Mouse (Mus musculus) CH12.LX (cell line): Measurements from ENCODE around the gene Cys1. TPM values are rescaled to one million over a fixed set of nuclear protein-coding genes. Genes with fewer than 3 reads are reported as not detected.

Source experiments
- DNase-seq: peaks from one replicate; pipeline ENCODE4 v3.0.0-alpha.2; 2013; ENCODE audit errors: extremely low read depth
- H3K27ac ChIP-seq: 2 replicates; pipeline ENCODE4 v1.5.1; 2012; ENCODE audit warnings: low read depth, mild to moderate bottlenecking, control low read depth, moderate library complexity; ENCODE audit not compliant: insufficient read depth
- H3K27me3 ChIP-seq: replicated peaks from 2 replicates; pipeline ENCODE3; 2012; ENCODE audit warnings: inconsistent platforms
- H3K36me3 ChIP-seq, 2 experiments: replicated peaks in 1 of 2; 2 replicates each; pipeline versions ENCODE3 to v1.6.1; 2012; ENCODE audit warnings: inconsistent platforms in 1 of 2, low read length in 1 of 2, mild to moderate bottlenecking in 1 of 2, mixed read lengths in 1 of 2, moderate library complexity in 1 of 2; ENCODE audit not compliant: control insufficient read depth in 1 of 2, insufficient read depth in 1 of 2
- H3K4me1 ChIP-seq, 2 experiments: 2 replicates each; pipeline ENCODE4 v1.6.1; 2012; ENCODE audit warnings: inconsistent platforms in 1 of 2, moderate library complexity in 1 of 2; ENCODE audit not compliant: insufficient read depth in 2 of 2, control insufficient read depth in 1 of 2
- H3K4me2 ChIP-seq: 2 replicates; pipeline ENCODE4 v1.6.1; 2012; ENCODE audit warnings: low read depth, mild to moderate bottlenecking, control low read depth; ENCODE audit not compliant: poor library complexity, insufficient read depth, severe bottlenecking
- H3K4me3 ChIP-seq, 3 experiments: fragments of 150-350 bp in 1 of 3; sonication (generic) in 1 of 3; replicated peaks in 1 of 3; 2 replicates each; pipeline versions ENCODE3 to v1.5.1; 2011 to 2012; ENCODE audit warnings: low read depth in 2 of 3, low read length in 2 of 3, mild to moderate bottlenecking in 2 of 3, moderate library complexity in 2 of 3, control low read depth in 1 of 3, improper control_type of control experiment in 1 of 3, inconsistent platforms in 1 of 3, mixed read lengths in 1 of 3; ENCODE audit not compliant: poor library complexity in 1 of 3
- H3K79me2 ChIP-seq: replicated peaks from 2 replicates; pipeline ENCODE4 v1.6.1; 2012; ENCODE audit warnings: mild to moderate bottlenecking, moderate library complexity; ENCODE audit not compliant: control insufficient read depth, poor library complexity, insufficient read depth, severe bottlenecking; ENCODE audit errors: extremely low read depth
- H3K9ac ChIP-seq: 2 replicates; pipeline ENCODE4 v1.6.1; 2012; ENCODE audit warnings: low read depth, mild to moderate bottlenecking, control low read depth, moderate library complexity; ENCODE audit not compliant: insufficient read depth
- H3K9me3 ChIP-seq: replicated peaks from 2 replicates; pipeline ENCODE3; 2012; ENCODE audit warnings: low read length, inconsistent platforms, mixed read lengths
- BHLHE40 ChIP-seq: IDR thresholded peaks from 2 replicates; pipeline ENCODE4 v1.6.1; 2011; ENCODE audit warnings: mild to moderate bottlenecking, low read depth, low read length, improper control_type of control experiment
- CHD1 ChIP-seq: IDR thresholded peaks from 2 replicates; pipeline ENCODE4 v1.6.1; 2012; ENCODE audit warnings: low read depth, low read length, improper control_type of control experiment, inconsistent platforms
- CTCF ChIP-seq, 2 experiments: IDR thresholded peaks in 1 of 2; conservative IDR thresholded peaks in 1 of 2; 2 replicates each; pipeline ENCODE4 v1.5.1; 2011 to 2012; ENCODE audit warnings: low read depth in 2 of 2, low read length in 2 of 2, improper control_type of control experiment in 1 of 2, inconsistent platforms in 1 of 2, mild to moderate bottlenecking in 1 of 2, moderate library complexity in 1 of 2
- ELF1 ChIP-seq: IDR thresholded peaks from 2 replicates; pipeline ENCODE4 v1.6.1; 2014; ENCODE audit warnings: low read depth, mild to moderate bottlenecking, inconsistent platforms, low read length, improper control_type of control experiment
- EP300 ChIP-seq: IDR thresholded peaks from 2 replicates; pipeline ENCODE4 v1.6.1; 2011; ENCODE audit warnings: low read length, improper control_type of control experiment
- ETS1 ChIP-seq: conservative IDR thresholded peaks from 2 replicates; pipeline ENCODE4 v1.6.1; 2012; ENCODE audit warnings: low read depth, mild to moderate bottlenecking, inconsistent platforms, low read length, improper control_type of control experiment, moderate library complexity
- IRF4 ChIP-seq: IDR thresholded peaks from 2 replicates; pipeline ENCODE4 v1.6.1; 2014; ENCODE audit warnings: low read depth, mild to moderate bottlenecking, inconsistent platforms, low read length, improper control_type of control experiment
- JUND ChIP-seq: conservative IDR thresholded peaks from 2 replicates; pipeline ENCODE4 v1.6.1; 2011; ENCODE audit warnings: low read depth, low read length, improper control_type of control experiment
- KAT2A ChIP-seq: IDR thresholded peaks from 2 replicates; pipeline ENCODE4 v1.6.1; 2012; ENCODE audit warnings: low read length, improper control_type of control experiment, inconsistent platforms; ENCODE audit not compliant: insufficient replicate concordance
- MAFK ChIP-seq: IDR thresholded peaks from 2 replicates; pipeline ENCODE4 v1.6.1; 2011; ENCODE audit warnings: low read length, improper control_type of control experiment; ENCODE audit not compliant: insufficient replicate concordance
- MAX ChIP-seq: IDR thresholded peaks from 2 replicates; pipeline ENCODE4 v1.6.1; 2011; ENCODE audit warnings: low read length, improper control_type of control experiment
- MAZ ChIP-seq: IDR thresholded peaks from 2 replicates; pipeline ENCODE4 v1.6.1; 2012; ENCODE audit warnings: low read depth, mild to moderate bottlenecking, inconsistent platforms, low read length, improper control_type of control experiment, moderate library complexity
- MEF2A ChIP-seq: IDR thresholded peaks from 2 replicates; pipeline ENCODE4 v1.6.1; 2014; ENCODE audit warnings: low read depth, mild to moderate bottlenecking, inconsistent platforms, low read length, improper control_type of control experiment, borderline replicate concordance
- MXI1 ChIP-seq: IDR thresholded peaks from 2 replicates; pipeline ENCODE4 v1.6.1; 2011; ENCODE audit warnings: mild to moderate bottlenecking, low read depth, low read length, improper control_type of control experiment
- MYC ChIP-seq: IDR thresholded peaks from 2 replicates; pipeline ENCODE4 v1.6.1; 2011; ENCODE audit warnings: low read depth, mild to moderate bottlenecking, improper control_type of control experiment, low read length
- NELFE ChIP-seq: IDR thresholded peaks from 2 replicates; pipeline ENCODE4 v1.6.1; 2011; ENCODE audit warnings: low read depth, low read length, improper control_type of control experiment
- NRF1 ChIP-seq: IDR thresholded peaks from 2 replicates; pipeline ENCODE4 v1.6.1; 2014; ENCODE audit warnings: low read depth, mild to moderate bottlenecking, inconsistent platforms, low read length, improper control_type of control experiment, moderate library complexity
- POLR2AphosphoS2 ChIP-seq: IDR thresholded peaks from 2 replicates; pipeline ENCODE4 v1.6.1; 2011; ENCODE audit warnings: low read depth, low read length, improper control_type of control experiment
- SIN3A ChIP-seq: IDR thresholded peaks from 2 replicates; pipeline ENCODE4 v1.6.1; 2012; ENCODE audit warnings: low read length, improper control_type of control experiment, inconsistent platforms
- SMC3 ChIP-seq: IDR thresholded peaks from 2 replicates; pipeline ENCODE4 v1.6.1; 2011; ENCODE audit warnings: low read depth, low read length, improper control_type of control experiment
- TBP ChIP-seq: conservative IDR thresholded peaks from 2 replicates; pipeline ENCODE4 v1.6.1; 2011; ENCODE audit warnings: low read depth, low read length, improper control_type of control experiment
- TCF12 ChIP-seq: IDR thresholded peaks from 2 replicates; pipeline ENCODE4 v1.6.1; 2014; ENCODE audit warnings: low read depth, mild to moderate bottlenecking, inconsistent platforms, low read length, improper control_type of control experiment
- UBTF ChIP-seq: IDR thresholded peaks from 2 replicates; pipeline ENCODE4 v1.6.1; 2012; ENCODE audit warnings: low read depth, mild to moderate bottlenecking, inconsistent platforms, low read length, improper control_type of control experiment, moderate library complexity
- USF2 ChIP-seq: conservative IDR thresholded peaks from 2 replicates; pipeline ENCODE4 v1.6.1; 2011; ENCODE audit warnings: low read depth, low read length, improper control_type of control experiment
- ZMIZ1 ChIP-seq: IDR thresholded peaks from 2 replicates; pipeline ENCODE4 v1.6.1; 2012; ENCODE audit warnings: low read depth, mild to moderate bottlenecking, inconsistent platforms, low read length, improper control_type of control experiment
- ZNF384 ChIP-seq: IDR thresholded peaks from 2 replicates; pipeline ENCODE4 v1.6.1; 2012; ENCODE audit warnings: low read depth, low read length, improper control_type of control experiment, inconsistent platforms
- dilution Hi-C: fragments of 300-500 bp; cut with MboI; formaldehyde crosslinking; loops from 2 replicates; pipeline ENCODE4 v1.14.3; 2020; ENCODE audit warnings: low sequenced_read_pairs; ENCODE audit not compliant: extremely low pct_unique_long_range_greater_than_20kb, extremely low pct_ligation_motif_present
- in situ Hi-C: fragments of 300-500 bp; cut with MboI; formaldehyde crosslinking; loops from 3 replicates; pipeline ENCODE4 v1.14.3; 2019; ENCODE audit warnings: low sequenced_read_pairs, low pct_ligation_motif_present, low pct_unique_long_range_greater_than_20kb, mixed read lengths
- polyA plus RNA-seq: library from polyadenylated mRNA; unstranded; fragments of >175 nt; gene quantifications from 2 replicates; pipeline ENCODE4 v1.2.1, GENCODE M21; 2012; ENCODE audit warnings: low read depth; ENCODE audit not compliant: insufficient read length
- total RNA-seq, 2 experiments: library from RNA; depleted of rRNA; stranded (reverse); fragments of 300-350 nt in 1 of 2; fragments of >200 nt in 1 of 2; gene quantifications; 2 replicates each; pipeline ENCODE4 v1.2.3; 2012 to 2014

Cys1 gene
- total and polyA plus RNA-seq, 3 experiments = not detected

DNA sequence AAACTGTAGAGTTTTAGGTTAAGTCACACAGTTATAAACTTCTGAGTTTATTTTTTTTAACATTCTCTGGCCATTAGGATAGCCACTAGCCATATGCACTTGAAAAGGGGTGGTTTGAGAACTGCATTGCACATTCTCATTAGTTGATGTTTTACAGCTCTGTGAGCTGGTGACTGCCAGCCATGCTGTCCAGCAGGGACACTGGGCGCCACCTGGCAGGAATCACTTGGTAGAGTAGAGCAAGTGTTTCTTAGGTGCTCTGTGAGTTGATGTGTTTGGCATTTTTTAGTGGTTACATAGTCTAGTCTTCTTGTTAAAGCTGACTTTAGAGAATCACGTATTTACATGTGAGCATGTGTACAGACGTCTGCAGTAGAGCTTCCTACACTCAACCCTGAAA lies 25.2 kb downstream of the Cys1 start:
- in situ Hi-C loops (no loop called here), dilution Hi-C loops (no loop called here)
- no peaks in the 10 kb centered on the region for H3K9me3 ChIP-seq
- peaks cover 26 to 77% of the 10 kb centered on the region in 2 experiments for H3K4me1 ChIP-seq
- H3K27me3 ChIP-seq = no peaks in the 10 kb centered on the region
- no peak overlapping the region for H3K4me3 ChIP-seq
- H3K9ac ChIP-seq = no peak overlapping the region; the same call in 1 of the 2 replicates
- no peak overlapping the region; the same call in 1 of the 2 replicates for H3K4me2 ChIP-seq
- peaks cover 14% of the 10 kb centered on the region for H3K79me2 ChIP-seq
- no peak overlapping the region for H3K27ac ChIP-seq
- no peak for TF ChIP-seq IRF4
- TF ChIP-seq POLR2AphosphoS2 = no peak
- TF ChIP-seq MXI1 = no peak
- no peak for TF ChIP-seq MYC
- no peak for TF ChIP-seq NELFE
- TF ChIP-seq ELF1 = no peak
- TF ChIP-seq CHD1 = no peak
- TF ChIP-seq CTCF (conservative IDR thresholded peaks at IDR 0.05 in 1 of 2, IDR thresholded peaks at IDR 0.05 in 1 of 2; ENCODE audit: low read depth in 2 of 2, low read length in 2 of 2) = peak in 1 of 2 experiments; percentile 29; a peak in 2 of 4 replicates
- no peak for TF ChIP-seq MAX
- peak; percentile 12; the same call in 1 of the 2 replicates for TF ChIP-seq SMC3
- peaks cover 40 to 75% of the 10 kb centered on the region in 2 experiments for H3K36me3 ChIP-seq
- DNase-seq = no peak

DNA sequence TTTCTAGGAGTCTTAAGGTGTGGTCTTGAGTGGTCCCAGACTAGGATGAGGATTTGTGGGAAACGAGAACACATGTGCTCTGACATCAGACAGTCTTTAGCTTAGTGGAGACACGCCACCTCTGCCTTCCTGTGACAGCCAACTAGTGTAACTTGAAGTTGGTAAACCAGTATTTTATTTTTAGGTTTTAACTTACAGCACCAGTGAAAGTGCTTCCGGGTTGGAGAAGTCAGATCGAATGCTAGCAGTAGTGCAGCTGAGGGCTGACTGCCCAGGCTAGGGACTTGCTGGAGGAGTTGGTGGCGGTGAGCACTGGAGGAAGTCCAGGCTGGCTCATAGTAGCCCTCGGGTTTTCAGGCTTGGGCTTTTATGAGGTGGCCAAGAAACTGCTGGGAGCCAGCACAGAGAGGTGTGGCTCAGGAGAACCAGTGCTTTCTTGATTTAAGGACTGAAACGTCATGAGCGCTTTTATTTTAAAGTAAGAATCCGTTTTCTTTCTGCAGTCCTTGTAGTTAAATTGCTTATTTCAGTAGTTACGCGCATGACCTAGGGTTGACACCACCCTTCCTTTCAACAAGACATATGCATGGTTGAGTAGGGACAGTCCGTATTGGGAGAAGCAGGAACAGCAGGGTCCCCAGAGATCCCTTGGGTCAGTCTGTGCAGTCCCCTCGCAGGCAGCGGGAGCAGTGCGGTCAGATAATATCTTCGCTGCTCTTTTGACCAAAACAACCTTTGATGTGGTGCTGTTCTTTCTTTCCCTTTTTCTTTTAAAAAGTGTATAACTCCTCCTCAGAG lies 27.3 kb downstream of the Cys1 start:
- peak overlapping the region in 1 of 3 experiments; percentile 1 for H3K4me3 ChIP-seq
- H3K27me3 ChIP-seq = no peaks in the 10 kb centered on the region
- peak overlapping the region; percentile 14 for H3K4me2 ChIP-seq
- dilution Hi-C loops = no loop called here
- peaks cover 31 to 75% of the 10 kb centered on the region in 2 experiments for H3K4me1 ChIP-seq
- TF ChIP-seq MAFK (peak; percentile 4; the same call in 1 of the 2 replicates), SIN3A (peak; percentile 63), MEF2A (peak; percentile 76; the same call in 1 of the 2 replicates), KAT2A (0 out of 2 replicates have a peak, but pooled peaks have one; percentile 17), TBP (no peak), MAX (peak; percentile 20; the same call in 1 of the 2 replicates), TCF12 (peak; percentile 83), ETS1 (peak; percentile 78), NRF1 (peak; percentile 64; the same call in 1 of the 2 replicates), EP300 (peak; percentile 74), IRF4 (peak; percentile 86), BHLHE40 (peak; percentile 74), ELF1 (peak; percentile 73), UBTF (0 out of 2 replicates have a peak, but pooled peaks have one; percentile 60), ZNF384 (no peak), ZMIZ1 (no peak), MAZ (no peak; the same call in 1 of the 2 replicates), USF2 (no peak), CTCF (conservative IDR thresholded peaks at IDR 0.05 in 1 of 2, IDR thresholded peaks at IDR 0.05 in 1 of 2; ENCODE audit: low read depth in 2 of 2, low read length in 2 of 2) (no peak), JUND (0 out of 2 replicates have a peak, but pooled peaks have one; percentile 34)
- H3K79me2 ChIP-seq = peaks cover 14% of the 10 kb centered on the region
- peak overlapping the region; percentile 23 for H3K9ac ChIP-seq
- no peaks in the 10 kb centered on the region for H3K9me3 ChIP-seq
- peak overlapping the region; percentile 76 for H3K27ac ChIP-seq
- DNase-seq = no peak
- H3K36me3 ChIP-seq = peaks cover 30 to 57% of the 10 kb centered on the region in 2 experiments
- in situ Hi-C loops = no loop called here
